Mouse (Mus musculus): ENCODE measurements around the gene Izumo2.

DNA sequence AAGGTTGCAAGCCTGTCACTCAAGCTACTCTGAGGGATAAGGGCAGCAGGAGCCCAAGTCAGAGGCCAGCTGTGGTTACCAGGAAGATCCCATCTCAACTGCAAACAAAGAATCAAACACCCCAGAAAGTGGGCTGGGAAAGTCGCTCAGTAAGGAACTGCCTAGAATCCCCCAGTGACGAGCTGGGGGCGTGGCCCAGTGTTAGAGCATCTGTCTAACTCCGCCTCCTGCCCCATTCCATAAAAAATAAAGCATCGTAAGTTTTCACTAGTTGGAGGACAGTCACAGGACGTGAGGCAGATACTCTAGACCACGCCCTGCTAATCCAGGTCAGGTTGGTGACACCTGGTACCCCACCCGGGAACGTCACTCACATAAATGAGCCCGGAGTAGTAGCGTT is 43.8 kb upstream of the Izumo2 start:
- no peak for TF ChIP-seq ZC3H11A (IDR thresholded peaks at IDR 0.05; ENCODE audit: borderline replicate concordance, low read depth, low read length)
- no peak for TF ChIP-seq MAFK (IDR thresholded peaks at IDR 0.05; ENCODE audit: insufficient read depth, low read depth, low read length)

All from ES-E14 (cell line).